Mouse (Mus musculus): ENCODE data around the gene Cfap221.

Gene Cfap221

GRCm38 (mm10) chr1:119907206-119907748 lies 89.8 kb downstream of the Cfap221 start:
- intact Hi-C loops (cut with DNase I) = no loop called here

- intact Hi-C loops (cut with DNase I) = no loop called here
These were observed 93.8 kb downstream of the Cfap221 start for GRCm38 (mm10) chr1:119903231-119903620.

- intact Hi-C loops (cut with DNase I) = no loop called here
These were observed 94.3 kb downstream of the Cfap221 start for GRCm38 (mm10) chr1:119902551-119903230.

GRCm38 (mm10) chr1:119899195-119900123 lies 97.6 kb downstream of the Cfap221 start:
- intact Hi-C loops (cut with DNase I) = loop anchor here (2.0 kb wide), 1 partner anchor 81 kb away; no protein-coding TSS in a partner anchor

- intact Hi-C loops (cut with DNase I) = no loop called here
These were observed 102.1 kb downstream of the Cfap221 start for GRCm38 (mm10) chr1:119894936-119895335.

GRCm38 (mm10) chr1:119893600-119893999 lies 103.4 kb downstream of the Cfap221 start:
- intact Hi-C loops (cut with DNase I) = no loop called here

GRCm38 (mm10) chr1:119892933-119893332 lies 104.1 kb downstream of the Cfap221 start:
- intact Hi-C loops (cut with DNase I) = no loop called here

- intact Hi-C loops (cut with DNase I) = no loop called here
These were observed 105.2 kb downstream of the Cfap221 start for GRCm38 (mm10) chr1:119891865-119892264.

GRCm38 (mm10) chr1:119891149-119891548 lies 105.9 kb downstream of the Cfap221 start:
- intact Hi-C loops (cut with DNase I) = no loop called here

- intact Hi-C loops (cut with DNase I) = no loop called here
These were observed 107.7 kb downstream of the Cfap221 start for GRCm38 (mm10) chr1:119889347-119889746.

- intact Hi-C loops (cut with DNase I) = no loop called here
These were observed 110.7 kb downstream of the Cfap221 start for GRCm38 (mm10) chr1:119886320-119886719.

GRCm38 (mm10) chr1:119884272-119884671 lies 112.8 kb downstream of the Cfap221 start:
- intact Hi-C loops (cut with DNase I) = no loop called here

GRCm38 (mm10) chr1:119878909-119879308 lies 118.1 kb downstream of the Cfap221 start:
- intact Hi-C loops (cut with DNase I) = no loop called here

- intact Hi-C loops (cut with DNase I) = no loop called here
These were observed 119.6 kb downstream of the Cfap221 start for GRCm38 (mm10) chr1:119877469-119877868.
